Mouse (Mus musculus) urinary bladder, postnatal 10 days (tissue): Measurements from ENCODE around the gene BC061237.
"Not testable (repeated sequence)": the region's sequence is repeated elsewhere in the genome, so short reads cannot be mapped to it uniquely, and the experiment has no call there.

Experiments
- DNase-seq: peaks from one replicate; pipeline ENCODE4 v3.0.0; 2022; ENCODE audit warnings: low spot score

The BC061237 gene

DNA sequence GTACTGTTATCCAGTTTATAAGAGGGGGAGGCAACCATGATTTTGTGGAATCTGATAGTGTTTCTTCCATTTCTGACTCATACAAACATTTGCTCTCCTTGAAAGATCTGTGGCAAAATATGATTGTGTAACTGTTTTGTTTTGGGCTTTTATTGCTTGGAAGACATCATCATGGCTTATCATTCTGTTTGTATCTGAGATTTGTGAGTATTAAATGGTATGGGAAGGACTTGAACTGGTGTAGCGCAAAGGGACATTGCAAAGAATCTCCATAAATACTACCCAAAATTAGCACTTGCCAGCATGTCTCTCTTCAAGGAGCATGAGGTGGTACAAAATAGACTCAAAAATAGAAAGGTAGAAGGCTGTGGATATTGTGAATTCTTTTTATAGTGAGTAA lies at the start of gene BC061237:
TSS of gene BC061237 (plus strand) at position 301 of the 400 bp plus-strand sequence.
- DNase-seq: not testable (repeated sequence)

DNA sequence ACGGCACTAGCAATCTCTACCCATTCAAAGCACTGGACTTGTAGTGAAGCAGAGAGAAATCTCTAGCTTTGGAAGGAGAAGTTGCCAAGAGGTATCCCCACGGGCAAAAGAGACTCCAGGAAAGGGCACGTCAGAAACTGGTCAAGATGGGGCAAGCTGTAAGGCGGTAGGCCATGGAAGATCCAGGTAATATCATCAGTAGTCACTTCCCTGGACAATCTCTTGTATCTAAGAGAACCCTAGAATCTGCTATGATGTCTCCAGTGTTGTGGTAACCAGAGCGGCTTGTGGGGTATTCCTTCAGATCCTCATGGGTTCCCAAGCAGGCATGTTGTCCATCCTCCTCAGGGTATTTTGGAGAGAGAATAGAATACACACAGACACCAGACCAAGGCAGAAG lies 25.7 kb downstream of the BC061237 start, which contains the start of gene Gm17093:
TSS of gene Gm17093 (plus strand) at position 301 of the 400 bp plus-strand sequence.
- not testable (repeated sequence) for DNase-seq

DNA sequence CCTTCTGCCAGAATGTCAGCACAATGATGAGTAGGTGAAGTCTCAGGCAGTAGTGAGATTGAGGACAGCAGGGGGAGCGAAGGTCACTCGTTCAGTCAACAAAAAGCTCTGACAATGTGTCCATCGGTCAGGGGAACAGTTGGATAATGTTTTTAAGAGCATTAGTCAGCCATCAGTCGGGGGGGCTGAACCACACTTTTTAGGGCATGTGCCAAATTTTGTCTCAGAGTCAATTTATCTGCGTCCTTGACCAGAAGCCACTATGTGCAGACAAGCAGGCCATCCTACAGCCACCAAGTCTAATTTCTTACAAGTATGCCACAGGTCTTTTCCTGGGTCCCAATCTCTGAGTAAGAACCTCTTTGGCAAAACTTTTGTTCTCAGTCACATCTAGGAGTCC lies 55.7 kb downstream of the BC061237 start:
- DNase-seq: not testable (repeated sequence)
